Mouse (Mus musculus) frontal cortex, postnatal 14 days (tissue): ENCODE results near the gene Serpinb8.
A peak's percentile ranks its signal among the peaks of the same experiment; 100 is the strongest.

Source experiments
- DNase-seq, 2 experiments: peaks; one replicate each; pipeline ENCODE4 v3.0.0; 2022; ENCODE audit warnings: low spot score in 2 of 2

The Serpinb8 gene

DNA sequence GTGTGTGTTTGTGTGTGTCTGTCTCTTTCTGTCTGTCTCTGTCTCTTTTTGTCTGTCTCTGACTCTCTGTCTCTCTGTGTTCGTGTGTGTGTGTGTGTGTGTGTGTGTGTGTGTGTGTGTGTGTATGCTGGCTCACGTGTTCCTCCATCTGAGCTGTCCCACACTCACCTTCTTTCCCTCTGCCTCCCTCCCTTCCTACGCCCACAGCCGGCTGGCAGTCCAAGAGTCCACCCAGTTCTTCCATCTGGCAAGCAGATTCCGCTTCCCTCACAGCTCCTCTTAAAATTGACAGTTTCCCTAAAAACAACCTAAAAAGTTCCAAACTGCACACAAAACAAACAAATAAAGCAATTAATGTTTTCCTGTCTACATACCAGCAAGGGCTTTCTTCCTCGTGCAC, 55.3 kb downstream of the Serpinb8 start:
- DNase-seq: peak; percentile 26 to 30

DNA sequence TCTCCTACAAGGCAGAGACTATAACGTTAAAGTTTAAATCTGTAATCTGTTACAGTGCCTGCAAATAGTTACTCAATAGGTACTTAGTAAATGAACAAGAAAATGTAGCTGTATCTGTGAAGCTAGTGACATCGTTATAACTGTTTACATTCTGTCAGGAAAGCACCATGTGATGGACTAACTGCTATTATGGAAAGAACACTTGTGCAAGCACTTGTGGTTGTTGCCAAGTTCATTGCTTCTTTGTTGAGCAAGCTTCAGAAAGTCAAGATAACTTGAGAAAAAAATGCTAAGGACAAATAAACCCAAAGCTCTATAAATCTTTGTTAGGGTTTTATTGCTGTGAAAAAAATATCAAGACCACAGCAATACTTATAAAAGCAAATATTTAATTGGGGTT, 67.9 kb downstream of the Serpinb8 start:
- no peak for DNase-seq
